In genomic region chr15:25413378-25413901, GRCm38 (mm10) we compare ENCODE assay signal across 7 mouse cellular contexts. TPM values are rescaled to one million over a fixed set of nuclear protein-coding genes. Genes with fewer than 3 reads are reported as not detected.
A peak's percentile ranks its signal among the peaks of the same experiment; 100 is the strongest.
DNase-seq lines count a peak whose midpoint lies in the region; ATAC-seq lines count a peak whose summit lies in the region.

Gene Basp1 (minus strand): TSS chr15:25413764.

- H3K4me1 ChIP-seq in limb, embryonic 10.5 days: peaks cover 19% of the 10 kb centered on the region
- H3K4me1 ChIP-seq in midbrain, embryonic 11.5 days (ENCODE audit: control insufficient read depth, insufficient read depth, low read length): peaks cover 31% of the 10 kb centered on the region

- H3K36me3 ChIP-seq in limb, embryonic 10.5 days: peaks cover 14% of the 10 kb centered on the region
- no peaks in the 10 kb centered on the region for H3K36me3 ChIP-seq in midbrain, embryonic 11.5 days (ENCODE audit: control insufficient read depth, insufficient read depth, low read length)

- peak within 1 kb of the TSS; percentile 98 for H3K4me3 ChIP-seq in limb, embryonic 10.5 days
- H3K4me3 ChIP-seq in midbrain, embryonic 11.5 days (ENCODE audit: low read depth, low read length): peak within 1 kb of the TSS; percentile 97

- peak within 1 kb of the TSS; percentile 99 for H3K27ac ChIP-seq in limb, embryonic 10.5 days
- peak within 1 kb of the TSS; percentile 98 for H3K27ac ChIP-seq in midbrain, embryonic 11.5 days (ENCODE audit: low read depth, low read length)

- DNase-seq in R1 (ENCODE audit: low read depth, low spot score): peak; percentile 73
- peak; percentile 34 to 53 for DNase-seq in cerebellum, postnatal 25 days
- DNase-seq in gastrocnemius, postnatal 10 days: peak; percentile 66
- peak; percentile 26 for DNase-seq in induced T-regulatory cell, adult 2 months (ENCODE audit: low read depth)
- peak; percentile 90 for DNase-seq in limb, embryonic 10.5 days (ENCODE audit: low spot score)
- DNase-seq in midbrain, embryonic 11.5 days (ENCODE audit: low spot score, missing footprints): peak; percentile 98
- peak; percentile 5 to 40 for DNase-seq in spleen, postnatal 36 days (ENCODE audit: low spot score in 2 of 2)

- H3K9me3 ChIP-seq in limb, embryonic 10.5 days (replicated peaks): no peaks in the 10 kb centered on the region
- no peaks in the 10 kb centered on the region for H3K9me3 ChIP-seq in midbrain, embryonic 11.5 days (ENCODE audit: control insufficient read depth, low read length)

- ATAC-seq in midbrain, embryonic 11.5 days (ENCODE audit: low FRiP score): peak; percentile 45

- peak within 1 kb of the TSS; percentile 79 for H3K4me2 ChIP-seq in midbrain, embryonic 11.5 days

- peak within 1 kb of the TSS; percentile 99 for H3K9ac ChIP-seq in midbrain, embryonic 11.5 days (ENCODE audit: low read length)

- no peaks in the 10 kb centered on the region; the same call in 1 of the 2 replicates for H3K27me3 ChIP-seq in limb, embryonic 10.5 days (ENCODE audit: low read depth, poor library complexity, severe bottlenecking)
- no peaks in the 10 kb centered on the region for H3K27me3 ChIP-seq in midbrain, embryonic 11.5 days (ENCODE audit: control insufficient read depth, insufficient read depth, low read length)

- 1% methylated on average over 44 of the region's 60 CpGs for WGBS in limb, embryonic 10.5 days
- WGBS in midbrain, embryonic 11.5 days: under 1% methylated on average over 26 of the region's 60 CpGs

RNA-seq across cellular contexts. Expression of gene Basp1, which starts in this region (rescaled TPM):
- total RNA-seq in gastrocnemius, postnatal 10 days (2021): 10 to 100 TPM; 17.4 to 20.5 TPM
- 41.1 and 43.1 TPM in 2 replicates for polyA plus RNA-seq in limb, embryonic 10.5 days (2016; fragmentation: Nextera tagmentation; extraction: Ambion mirVana)
- 186 and 217 TPM in 2 replicates for polyA plus RNA-seq in midbrain, embryonic 11.5 days (2014; fragmentation: Nextera tagmentation; extraction: Ambion mirVana)

Comparison
In these comparisons a context has a peak if more than half of its experiments do, and no peak if none do; other contexts are left out.
1. Peak in every context shown above with its lines: DNase-seq, ATAC-seq, H3K4me3 ChIP-seq and H3K27ac ChIP-seq.
2. DNase-seq: peak in every context shown above with its lines; median percentile 98 in midbrain, embryonic 11.5 days; 90 in limb, embryonic 10.5 days; 73 in R1; 66 in gastrocnemius, postnatal 10 days; 44 in cerebellum, postnatal 25 days; 26 in induced T-regulatory cell, adult 2 months; 22 in spleen, postnatal 36 days.